Mouse (Mus musculus) gastrocnemius, adult 18-20 months (tissue): Measurements from ENCODE around the gene Zfp428. TPM values are rescaled to one million over a fixed set of nuclear protein-coding genes. Genes with fewer than 3 reads are reported as not detected.
A peak's percentile ranks its signal among the peaks of the same experiment; 100 is the strongest.

Experiments
- DNase-seq: peaks from one replicate; pipeline ENCODE4 v3.0.0; 2021; ENCODE audit warnings: low spot score
- long read RNA-seq, 2 experiments: library from polyadenylated mRNA; stranded (forward); transcript quantifications; one replicate each; pipeline ENCODE4 v2.0.0; 2021
- total RNA-seq, 2 experiments: library from RNA; stranded (reverse); gene quantifications; 2 replicates each; pipeline ENCODE4 v1.2.3; 2021

Gene Zfp428
- 1 to 10 TPM; 4.1 to 4.5 TPM for total RNA-seq
- long read RNA-seq, experiment 1, partial matches to known transcripts = 0 of 2 reads
- long read RNA-seq, experiment 1, other reads (novel, unspliced or antisense) = 1 of 2 reads
- long read RNA-seq, experiment 2, partial matches to known transcripts = 0 of 3 reads
- long read RNA-seq, experiment 2, other reads (novel, unspliced or antisense) = 0 of 3 reads

DNA sequence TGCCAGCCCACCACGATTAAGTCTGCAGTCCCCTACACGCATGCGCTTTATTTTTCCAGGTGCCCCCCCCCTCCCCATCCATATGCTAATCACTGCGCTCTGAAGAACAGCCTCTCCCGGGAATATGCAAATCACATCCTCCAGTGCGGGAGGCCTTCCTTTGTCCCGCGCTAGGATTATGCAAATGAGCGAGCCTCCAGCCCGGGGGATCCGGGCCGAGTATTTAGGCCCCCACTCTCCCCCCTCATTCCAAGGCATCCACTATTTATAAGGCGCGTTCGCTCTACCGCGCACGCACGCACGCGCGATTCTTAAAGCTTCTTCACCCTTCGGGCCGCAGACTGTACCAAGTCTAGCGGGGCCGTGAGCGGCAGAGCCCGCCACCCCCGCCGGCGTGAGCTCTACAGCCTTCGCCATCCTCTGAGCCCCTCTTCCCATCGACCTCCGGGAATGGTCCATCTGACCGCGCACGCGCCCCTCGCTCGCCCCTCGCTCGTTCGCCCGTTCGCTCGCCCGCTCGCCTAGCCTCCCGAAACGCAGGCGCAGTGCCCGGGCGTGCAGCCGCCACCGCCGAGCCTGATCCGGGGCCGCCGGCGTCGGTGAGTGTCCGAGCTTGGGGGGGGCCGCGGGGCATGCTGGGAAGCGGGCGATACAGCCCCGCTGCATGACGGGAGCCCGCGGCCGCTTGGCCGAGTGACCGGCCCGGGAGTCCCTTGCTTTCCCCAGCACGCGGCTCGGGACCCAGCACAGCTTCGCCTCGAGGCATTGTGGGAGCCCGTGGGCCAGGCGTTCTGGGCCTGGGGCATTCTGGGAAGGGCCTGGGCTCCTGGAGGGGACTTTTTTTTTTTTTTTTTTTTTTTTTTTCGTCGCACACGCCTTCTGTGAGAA lies at the start of gene Zfp428:
Zfp428 (plus strand) TSS at position 169 of the 888 bp plus-strand sequence.
- peak; percentile 86 for DNase-seq

DNA sequence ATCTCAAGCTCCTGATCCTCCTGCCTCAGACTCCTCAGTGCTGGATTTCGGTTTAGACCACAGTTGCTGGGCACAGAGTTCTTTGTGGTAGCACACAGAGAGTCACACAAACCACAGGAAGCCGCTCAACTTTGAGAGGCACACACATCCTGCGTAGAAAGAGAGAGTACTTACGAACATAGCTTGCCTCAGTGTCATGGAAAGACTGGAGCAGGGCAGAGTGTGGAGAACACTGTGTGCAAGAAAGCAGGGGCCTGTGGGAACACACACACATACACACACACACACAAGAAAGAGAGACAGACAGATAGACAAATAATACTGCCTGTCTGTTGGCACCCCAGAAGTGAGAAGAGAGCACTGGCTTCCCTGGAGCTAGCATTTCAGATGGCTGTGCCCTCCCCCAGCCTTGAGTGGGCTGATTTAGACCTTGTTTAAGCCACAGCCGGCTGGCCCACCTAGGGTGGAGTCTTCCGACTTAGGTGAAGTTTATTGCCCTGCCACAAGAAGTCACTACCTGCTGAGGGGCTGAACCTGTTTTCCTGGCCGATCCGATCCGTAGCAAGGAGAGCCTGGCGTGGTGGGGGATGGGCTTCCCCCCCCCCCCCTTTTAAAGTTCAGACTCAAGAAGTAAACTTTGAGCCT lies 49.0 kb upstream of the Zfp428 start:
- no peak for DNase-seq

DNA sequence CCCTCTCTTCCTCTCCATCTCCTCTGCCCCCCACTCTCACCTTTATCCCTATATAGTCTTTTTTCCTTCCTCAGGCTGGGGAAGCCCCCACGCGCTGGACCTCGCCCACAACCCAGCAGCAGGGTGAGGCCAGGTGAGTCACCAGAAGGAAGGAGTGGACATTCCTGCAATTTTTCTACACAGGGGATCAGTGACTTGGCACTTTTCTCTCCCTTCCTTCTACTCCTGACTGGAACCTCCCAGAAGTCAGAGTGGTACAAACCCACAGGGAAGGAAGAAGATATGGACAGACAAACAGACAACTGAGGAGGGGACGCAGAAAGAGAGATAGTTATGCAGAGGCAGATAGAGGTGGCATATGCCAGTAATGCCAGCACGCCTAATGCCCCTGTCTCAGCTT lies 47.4 kb upstream of the Zfp428 start:
- DNase-seq = no peak

DNA sequence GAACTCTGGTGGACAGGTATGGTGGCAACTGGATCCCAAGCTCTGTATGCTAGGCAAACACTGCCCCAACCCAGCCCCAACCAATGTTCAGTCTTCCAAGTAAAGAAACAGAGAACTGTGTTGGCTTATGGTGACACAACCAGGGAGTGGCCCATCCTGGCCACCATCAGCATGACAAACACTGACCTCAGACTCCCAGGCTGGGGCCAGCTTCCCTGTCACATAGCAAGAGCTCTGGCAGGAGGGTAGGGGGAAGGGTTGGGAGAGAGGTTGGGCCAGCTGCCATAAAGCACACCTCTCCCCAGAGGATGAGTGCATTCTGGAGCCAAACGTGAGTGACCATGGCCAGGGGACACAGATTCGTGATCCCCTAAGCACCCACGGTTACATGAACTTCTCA lies 47.0 kb upstream of the Zfp428 start:
- peak; percentile 27 for DNase-seq

DNA sequence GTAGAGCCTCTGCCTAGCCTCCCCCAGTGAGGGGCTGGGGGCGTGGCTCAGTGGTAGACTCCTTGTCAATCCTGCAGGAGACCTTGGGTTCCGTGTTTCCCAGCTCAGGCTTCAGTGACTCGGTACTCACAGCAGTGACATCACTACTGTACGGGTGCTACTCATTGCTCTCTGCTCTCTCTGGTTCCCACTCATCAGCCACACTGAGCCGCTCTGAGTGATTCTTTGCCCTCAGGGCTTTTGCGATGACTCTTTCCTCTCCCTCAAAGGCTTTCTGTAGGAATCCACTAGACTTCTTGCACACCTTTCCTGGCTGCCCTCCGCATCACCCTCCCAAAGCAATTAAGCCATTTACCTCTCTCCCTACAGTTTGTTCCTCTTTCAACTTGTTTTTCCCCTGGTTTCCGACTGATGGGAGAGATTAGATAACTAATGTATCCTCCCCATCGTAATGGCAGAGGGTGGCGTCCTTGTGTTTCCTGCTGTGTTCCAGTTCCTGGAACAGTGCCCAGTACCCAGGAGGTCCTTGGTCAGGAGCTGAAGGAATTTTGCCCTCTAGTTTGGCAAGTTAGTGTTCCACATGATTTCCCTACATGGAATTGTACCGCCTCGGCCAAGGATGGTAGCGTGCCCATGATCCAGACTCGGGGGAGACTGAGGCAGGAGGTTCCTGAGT lies 45.3 kb upstream of the Zfp428 start:
- DNase-seq = no peak

DNA sequence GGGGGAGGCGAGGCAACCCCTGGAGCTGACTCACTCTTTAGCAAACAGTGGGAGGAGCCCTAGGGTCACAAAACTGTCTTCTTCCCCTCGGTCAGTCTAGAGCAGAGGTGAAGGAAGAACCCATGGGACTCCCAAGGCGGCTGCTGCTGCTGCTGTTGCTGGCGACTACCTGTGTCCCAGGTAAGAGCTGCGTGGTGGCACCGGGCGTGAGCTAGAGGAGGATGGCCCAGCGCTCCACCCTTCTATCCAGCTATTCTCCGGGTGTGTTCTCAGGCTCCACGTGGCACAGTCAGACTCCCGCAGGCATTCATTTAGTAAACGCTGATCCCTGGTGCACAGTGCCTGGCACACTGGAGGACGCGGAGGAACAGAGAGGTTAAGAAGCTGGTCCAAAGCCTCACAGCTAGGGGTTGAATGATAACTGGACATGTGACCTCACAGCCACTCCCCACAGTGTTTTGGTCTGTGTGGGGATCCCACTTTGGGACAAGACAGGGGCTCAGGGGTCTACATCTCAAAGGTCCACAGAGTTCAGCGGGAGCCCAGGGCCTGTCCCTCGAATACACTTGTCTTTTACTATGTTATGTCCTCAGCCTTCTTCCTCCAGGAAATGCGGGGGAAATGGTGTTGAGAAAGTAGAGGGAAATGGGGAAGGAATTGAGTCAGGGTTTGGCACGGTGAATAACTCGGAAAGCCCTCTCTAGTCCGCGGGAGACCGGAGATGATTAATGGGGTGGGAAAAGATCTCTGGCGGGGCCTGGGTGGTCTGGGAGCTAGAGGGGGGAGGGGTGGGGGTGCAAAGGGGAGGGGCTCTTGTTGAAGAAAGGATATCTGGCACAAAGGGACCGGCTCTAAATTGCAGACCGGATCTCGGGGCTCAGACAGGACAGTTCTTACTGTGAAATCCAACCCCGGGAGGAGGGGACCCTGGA lies 44.2 kb upstream of the Zfp428 start, which contains the start of gene Plaur:
Plaur (plus strand) TSS at position 97 of the 932 bp plus-strand sequence.
- peak; percentile 23 for DNase-seq

DNA sequence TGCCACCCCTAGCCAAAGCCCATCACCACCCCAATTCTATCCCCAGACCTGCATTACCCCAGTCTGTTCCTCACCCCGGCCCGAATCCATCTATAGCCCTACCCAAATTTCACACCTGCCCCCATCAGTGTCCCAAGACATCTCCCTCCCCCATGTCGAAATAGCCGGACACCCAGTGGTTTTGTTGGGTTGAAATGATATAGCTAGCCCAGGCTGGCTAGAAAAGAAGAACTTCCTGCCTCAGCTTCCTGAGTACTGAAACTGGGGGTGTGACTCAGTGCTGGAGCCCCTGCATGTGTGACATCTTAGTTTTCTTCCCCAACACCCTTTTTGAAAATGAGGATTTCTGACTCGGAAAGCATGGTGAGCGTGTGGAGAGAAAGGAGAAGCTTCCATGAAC lies 40.0 kb upstream of the Zfp428 start:
- DNase-seq = no peak

DNA sequence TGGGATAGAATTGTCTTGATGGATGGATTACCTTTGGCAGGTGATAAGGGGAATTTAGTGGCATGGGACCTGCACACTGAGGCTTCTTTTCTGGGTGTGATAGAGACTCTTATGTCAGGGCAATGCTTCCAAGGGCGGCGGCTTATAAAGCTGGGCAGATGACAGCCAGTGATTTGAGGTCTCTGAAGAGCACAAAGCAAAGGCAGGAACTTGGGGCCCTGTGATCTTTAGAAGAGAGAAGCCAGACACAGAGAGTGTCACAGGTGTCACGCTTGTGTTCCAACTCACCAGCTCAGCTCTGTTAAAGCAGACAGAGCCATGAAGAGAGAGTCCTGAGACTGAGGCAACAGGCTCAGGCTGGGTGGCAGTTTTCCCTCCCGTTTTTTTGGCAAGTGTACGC lies 38.9 kb upstream of the Zfp428 start:
- no peak for DNase-seq

DNA sequence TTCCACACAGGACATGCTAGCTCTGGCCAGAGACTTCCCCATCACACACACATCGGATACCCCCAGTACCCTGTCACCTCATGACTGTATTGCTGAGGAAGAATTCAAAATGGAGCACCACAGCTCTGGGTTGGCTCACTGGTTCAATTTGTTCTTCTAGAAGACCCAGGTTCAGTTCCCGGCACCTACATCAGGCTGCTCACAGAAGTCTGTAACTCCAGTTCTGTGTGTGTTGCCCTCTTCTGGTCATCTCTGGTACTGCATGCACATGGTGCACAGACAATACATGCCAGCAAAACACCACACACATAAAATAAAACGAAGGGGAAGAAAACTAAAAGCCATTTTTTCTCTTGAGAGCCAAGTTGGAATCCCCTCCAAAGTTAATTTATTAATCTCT lies 37.7 kb upstream of the Zfp428 start:
- DNase-seq = no peak

DNA sequence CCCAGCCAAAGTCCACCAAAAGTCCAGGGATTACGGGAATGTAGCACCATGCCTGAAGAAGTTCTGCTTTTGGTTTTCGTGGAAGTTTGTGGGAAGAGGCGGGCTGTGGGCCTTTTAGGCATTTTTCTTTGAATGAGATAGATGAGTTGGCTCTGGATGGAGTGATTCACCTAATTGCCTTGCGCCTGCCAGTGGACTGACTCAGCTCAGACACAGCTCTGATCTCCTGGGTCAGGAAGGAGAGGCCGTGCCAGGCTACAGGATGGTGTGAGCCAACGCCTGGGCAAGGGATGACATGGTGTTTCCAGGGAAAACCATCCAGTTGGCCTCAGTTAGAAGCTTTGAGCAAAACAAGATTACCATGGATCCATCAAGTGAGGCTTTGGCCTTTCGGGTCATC lies 36.5 kb upstream of the Zfp428 start:
- no peak for DNase-seq

DNA sequence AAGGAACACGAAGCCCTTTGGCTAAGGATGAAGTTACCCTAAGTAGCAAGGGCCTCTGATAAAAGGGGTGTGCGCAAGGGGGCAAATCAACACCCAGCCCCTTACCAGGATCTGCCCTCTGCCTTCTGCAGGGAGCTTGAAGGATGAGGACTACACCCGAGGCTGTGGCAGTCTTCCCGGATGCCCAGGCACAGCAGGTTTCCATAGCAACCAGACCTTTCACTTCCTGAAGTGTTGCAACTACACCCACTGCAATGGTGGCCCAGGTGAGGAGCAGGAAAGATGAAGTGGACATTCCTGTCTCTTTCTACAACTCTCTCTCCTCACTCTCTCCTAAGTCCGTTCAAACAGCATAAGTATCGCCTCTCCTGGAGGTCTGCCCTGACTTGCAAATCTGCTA lies 34.4 kb upstream of the Zfp428 start:
- DNase-seq = no peak

DNA sequence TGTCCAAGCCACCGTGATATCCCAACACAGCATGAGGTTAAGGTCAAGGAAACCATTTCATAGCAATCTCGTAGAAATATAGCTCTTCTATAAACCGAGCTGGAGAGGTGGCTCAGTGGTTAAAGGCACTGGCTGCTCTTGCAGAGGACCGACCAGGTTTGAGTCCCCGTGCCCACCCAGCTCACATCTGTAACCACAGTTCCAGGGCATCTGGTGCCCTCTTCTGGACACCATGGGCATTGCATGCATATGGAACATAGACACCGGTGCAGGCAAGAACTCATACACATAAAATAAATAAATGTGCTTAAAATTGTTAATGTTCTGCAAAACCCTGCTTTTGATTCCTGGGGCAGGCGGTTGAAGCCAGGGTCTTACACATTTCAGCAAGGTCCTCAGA lies 33.9 kb upstream of the Zfp428 start:
- DNase-seq = no peak

DNA sequence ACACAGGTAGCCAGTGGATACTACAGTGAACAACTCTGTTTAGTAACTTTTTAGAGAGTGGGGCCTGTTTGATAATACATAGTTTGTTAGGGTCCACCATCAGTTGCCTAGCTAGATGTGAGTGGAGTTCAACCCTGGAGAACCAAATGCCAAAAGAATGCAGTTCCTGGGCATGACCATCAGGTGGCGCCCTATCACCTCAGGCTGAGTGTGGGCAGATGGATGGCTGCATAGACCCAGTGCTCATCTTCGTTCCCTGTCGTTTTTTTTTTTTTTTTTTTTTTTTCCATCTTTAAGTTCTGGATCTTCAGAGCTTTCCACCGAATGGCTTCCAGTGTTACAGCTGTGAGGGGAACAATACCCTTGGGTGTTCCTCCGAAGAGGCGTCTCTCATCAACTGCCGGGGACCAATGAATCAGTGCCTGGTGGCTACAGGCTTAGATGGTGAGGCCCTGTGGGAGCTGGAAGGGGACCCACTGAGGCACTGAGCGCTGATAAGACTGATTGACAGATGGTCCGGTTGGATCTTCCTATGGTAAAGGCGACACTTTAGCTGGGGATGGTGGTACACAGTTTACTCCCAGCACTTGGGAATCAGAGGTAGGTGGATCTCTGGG lies 32.8 kb upstream of the Zfp428 start:
- peak; percentile 61 for DNase-seq

DNA sequence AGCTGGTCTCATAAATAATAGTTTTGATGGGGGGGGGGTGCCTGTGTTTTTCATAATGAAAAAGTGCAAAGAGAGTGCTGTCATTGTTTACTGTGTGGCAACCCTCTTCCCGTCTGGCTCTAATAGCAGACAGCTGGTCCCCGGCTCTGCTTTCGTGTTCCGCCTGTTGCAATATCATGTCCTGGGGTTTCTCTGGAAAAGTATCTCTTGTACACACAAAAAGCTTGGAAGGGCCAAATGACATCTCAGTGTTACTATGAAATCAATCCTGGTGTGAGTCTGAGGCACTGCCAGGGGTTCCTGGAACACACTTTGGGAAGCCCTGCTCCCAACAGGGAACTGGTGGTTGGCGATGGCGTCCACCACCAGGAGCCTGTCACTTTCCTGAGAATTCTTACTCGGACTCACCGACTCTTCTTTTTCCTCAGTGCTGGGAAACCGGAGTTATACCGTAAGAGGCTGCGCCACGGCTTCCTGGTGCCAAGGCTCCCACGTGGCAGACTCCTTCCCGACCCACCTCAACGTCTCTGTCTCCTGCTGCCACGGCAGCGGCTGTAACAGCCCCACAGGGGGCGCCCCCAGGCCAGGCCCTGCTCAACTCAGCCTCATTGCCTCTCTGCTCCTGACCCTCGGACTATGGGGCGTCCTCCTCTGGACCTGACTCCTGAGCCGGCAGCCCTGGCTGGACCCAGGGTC lies 31.8 kb upstream of the Zfp428 start:
- peak; percentile 10 for DNase-seq

DNA sequence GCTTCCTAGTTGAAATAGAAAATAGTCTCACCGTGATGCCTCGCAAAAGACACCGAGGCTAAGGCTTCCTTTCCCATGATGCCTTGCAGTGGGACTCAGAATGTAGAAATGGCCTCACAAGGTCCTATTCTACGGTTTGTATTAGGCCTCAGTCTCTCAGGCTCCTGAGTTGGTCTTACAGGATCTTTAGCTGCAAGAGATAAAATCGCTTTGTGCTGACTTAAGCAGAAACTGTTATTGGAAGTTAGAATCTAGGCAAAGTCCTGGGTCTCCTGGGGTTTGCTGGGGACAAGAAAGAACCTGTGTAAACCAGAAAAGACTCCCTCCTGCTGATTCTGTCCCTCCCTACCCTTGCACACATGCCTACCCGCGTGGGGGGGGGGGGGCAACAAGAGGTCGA lies 30.5 kb upstream of the Zfp428 start:
- no peak for DNase-seq

DNA sequence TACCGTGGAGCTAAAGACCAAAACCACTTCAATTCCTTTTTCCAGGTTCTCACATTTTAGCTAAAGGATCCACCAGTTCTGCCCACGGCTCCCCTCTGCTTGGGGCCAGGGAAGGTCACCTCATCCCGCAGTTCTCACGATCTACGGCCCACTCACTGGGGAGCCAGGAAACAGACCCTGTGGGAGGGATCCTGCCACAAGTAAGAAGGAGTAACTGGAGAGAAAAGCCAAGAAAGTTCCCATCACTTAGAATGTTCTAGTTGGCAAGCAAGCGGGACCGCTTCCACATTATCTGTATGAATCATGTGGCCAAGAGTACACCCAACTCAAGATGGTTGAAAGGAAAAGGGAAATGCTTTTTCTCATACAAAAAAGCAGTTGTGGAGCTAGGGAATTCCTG lies 29.9 kb upstream of the Zfp428 start:
- DNase-seq = no peak

DNA sequence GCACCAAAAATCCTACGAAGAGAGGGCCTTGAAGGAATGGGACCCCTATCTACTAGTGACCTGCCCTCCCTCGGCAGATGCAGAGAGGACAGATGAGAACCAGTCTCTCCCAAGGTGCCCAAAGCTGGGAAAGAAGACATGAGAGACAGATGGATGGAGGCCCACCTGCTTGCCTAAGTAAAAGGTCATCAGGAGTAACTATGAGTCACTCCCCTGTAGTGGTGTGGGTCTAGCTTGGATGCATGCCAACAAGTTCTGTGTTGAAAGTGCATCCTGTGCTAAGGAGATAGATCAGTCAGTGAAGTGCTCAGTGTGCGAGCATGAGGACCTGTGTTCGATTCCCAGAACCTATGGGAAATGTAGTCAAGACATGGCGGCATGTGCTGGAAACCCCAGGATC lies 27.9 kb upstream of the Zfp428 start:
- no peak for DNase-seq

DNA sequence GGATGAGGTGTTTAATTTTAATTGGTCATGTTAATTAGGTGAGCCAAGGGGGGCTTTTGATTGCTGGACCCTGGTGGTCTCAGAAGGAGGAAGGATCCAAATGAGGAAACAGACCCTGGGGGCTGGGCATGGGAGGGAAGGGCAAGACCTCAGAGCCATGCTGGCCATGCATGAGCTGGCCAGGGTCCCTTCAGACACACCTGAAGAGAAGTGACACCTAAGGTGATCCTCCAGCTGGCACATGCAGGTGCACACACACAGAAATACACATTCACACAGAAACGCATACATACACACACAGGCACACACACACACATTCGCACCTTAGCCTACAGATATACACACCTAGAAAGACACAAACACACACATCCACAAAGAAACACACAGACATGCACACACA lies 27.1 kb upstream of the Zfp428 start:
- no peak for DNase-seq

DNA sequence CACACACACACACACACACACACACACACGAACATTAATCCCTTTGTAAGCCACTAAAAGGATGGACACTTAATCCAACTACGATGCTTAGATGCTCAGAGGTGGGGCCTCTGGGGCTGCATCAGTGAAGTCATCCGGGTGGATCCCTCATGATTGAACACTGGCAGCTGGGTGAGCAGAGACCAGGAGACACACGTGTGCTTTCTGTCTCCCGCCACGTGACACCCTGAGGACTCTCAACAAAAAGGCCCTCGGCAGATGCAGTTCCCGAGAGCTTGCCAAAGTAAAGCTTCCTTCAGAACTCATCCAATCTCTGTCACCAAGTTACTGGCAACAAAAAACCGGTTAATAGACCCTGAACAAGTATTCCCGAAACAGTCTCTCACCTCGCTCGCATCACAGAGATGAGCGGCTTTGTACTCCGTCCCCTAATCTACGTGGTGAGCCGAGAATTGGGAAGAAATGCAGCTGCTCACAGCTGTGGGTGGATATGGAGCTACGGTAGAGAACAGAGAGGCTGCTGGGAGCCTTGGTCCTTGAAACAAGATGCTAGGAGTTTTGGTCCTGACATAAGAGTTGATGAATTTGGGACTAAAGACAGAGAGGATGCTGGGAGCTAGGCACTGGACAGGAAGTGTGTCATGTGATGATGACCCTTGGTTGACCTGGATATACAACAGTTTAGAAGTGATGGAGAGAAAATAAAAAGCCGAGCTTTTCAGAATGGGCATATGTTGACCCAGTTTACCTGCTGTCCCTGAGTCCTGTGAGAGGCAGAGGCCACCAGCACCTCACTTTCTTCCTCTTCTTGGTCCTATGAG lies 26.5 kb upstream of the Zfp428 start:
- DNase-seq = peak; percentile 32
